Comparison of ENCODE assay signal across 8 mouse cellular contexts in the genomic region with DNA sequence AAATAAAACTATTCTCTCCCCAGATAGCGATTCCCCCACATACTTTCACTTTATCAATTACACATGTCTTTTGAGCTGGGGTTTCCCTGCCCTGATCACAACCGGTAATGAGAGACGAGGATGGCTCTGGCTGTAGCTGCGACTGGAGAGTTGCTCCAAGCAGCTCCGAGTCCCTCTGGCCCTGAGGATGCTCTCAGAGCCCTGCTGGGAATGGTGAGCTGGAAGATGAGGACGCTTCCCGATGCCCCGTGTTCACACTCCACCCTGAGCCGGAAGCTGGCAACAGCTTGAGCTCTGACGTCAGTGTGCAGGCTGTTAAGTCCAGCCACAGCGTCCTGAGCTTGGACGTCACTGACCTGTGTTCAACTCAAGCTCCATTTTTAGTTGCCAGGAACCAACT.
DNase-seq lines count a peak whose midpoint lies in the region; ATAC-seq lines count a peak whose summit lies in the region.

No protein-coding gene starts in this region.

- no peak overlapping the region for H3K27ac ChIP-seq in limb, embryonic 15.5 days
- no peak overlapping the region for H3K27ac ChIP-seq in stomach, embryonic 15.5 days

- no peak overlapping the region for H3K9ac ChIP-seq in limb, embryonic 15.5 days
- no peak overlapping the region for H3K9ac ChIP-seq in stomach, embryonic 15.5 days

- no peaks in the 10 kb centered on the region for H3K4me1 ChIP-seq in limb, embryonic 15.5 days
- H3K4me1 ChIP-seq in stomach, embryonic 15.5 days = no peaks in the 10 kb centered on the region

- peak; percentile 34 to 44 for DNase-seq in cerebellum, postnatal 25 days
- no peak for DNase-seq in cerebellum, adult 11-12 months
- DNase-seq in right cerebral cortex, adult 18-20 months = peak; percentile 32
- DNase-seq in right cerebral cortex, postnatal 10 days (ENCODE audit: low spot score in 2 of 2) = no peak
- no peak for DNase-seq in urinary bladder, postnatal 14 days (ENCODE audit: low spot score)
- DNase-seq in ovary, postnatal 14 days (ENCODE audit: low spot score) = no peak

- H3K9me3 ChIP-seq in limb, embryonic 15.5 days = no peaks in the 10 kb centered on the region
- H3K9me3 ChIP-seq in stomach, embryonic 15.5 days = no peaks in the 10 kb centered on the region

- no peaks in the 10 kb centered on the region for H3K27me3 ChIP-seq in limb, embryonic 15.5 days
- no peaks in the 10 kb centered on the region for H3K27me3 ChIP-seq in stomach, embryonic 15.5 days (replicated peaks)

- no peak for ATAC-seq in limb, embryonic 15.5 days (ENCODE audit: insufficient number of reproducible peaks, low FRiP score, low TSS enrichment, low read depth)
- no peak for ATAC-seq in stomach, embryonic 15.5 days (ENCODE audit: insufficient read depth, low FRiP score, low read depth)

- H3K36me3 ChIP-seq in limb, embryonic 15.5 days = no peaks in the 10 kb centered on the region
- no peaks in the 10 kb centered on the region for H3K36me3 ChIP-seq in stomach, embryonic 15.5 days

- H3K4me3 ChIP-seq in limb, embryonic 15.5 days = no peak overlapping the region
- H3K4me3 ChIP-seq in stomach, embryonic 15.5 days (replicated peaks) = peak overlapping the region; percentile 3; the same call in 1 of the 2 replicates

- 32% methylated on average over 12 of the region's 12 CpGs for WGBS in limb, embryonic 15.5 days
- 29% methylated on average over 12 of the region's 12 CpGs for WGBS in stomach, embryonic 15.5 days

- peak overlapping the region; percentile 26 for H3K4me2 ChIP-seq in limb, embryonic 15.5 days
- H3K4me2 ChIP-seq in stomach, embryonic 15.5 days = peak overlapping the region; percentile 40

Comparison
In these comparisons a context has a peak if more than half of its experiments do, and no peak if none do; other contexts are left out.
1. DNase-seq: peak in cerebellum, postnatal 25 days (2 of 2) and right cerebral cortex, adult 18-20 months (single experiment); none in cerebellum, adult 11-12 months (single experiment), right cerebral cortex, postnatal 10 days (0 of 2), urinary bladder, postnatal 14 days (single experiment) and ovary, postnatal 14 days (single experiment).